Mouse (Mus musculus) bone marrow, adult 2 months (tissue): ENCODE measurements around the gene AC129217.1. TPM values are rescaled to one million over a fixed set of nuclear protein-coding genes. Genes with fewer than 3 reads are reported as not detected.
A peak's percentile ranks its signal among the peaks of the same experiment; 100 is the strongest.

ENCODE experiments used
- H3K27ac ChIP-seq: fragments of 200-500 bp; 2 replicates; pipeline ENCODE4 v1.5.1; 2012; ENCODE audit warnings: low read depth, mild to moderate bottlenecking, control low read depth, inconsistent platforms, low read length; ENCODE audit not compliant: control insufficient read depth, poor library complexity, insufficient read depth
- H3K4me1 ChIP-seq: fragments of 200-500 bp; 2 replicates; pipeline ENCODE4 v1.6.1; 2011; ENCODE audit warnings: low read length; ENCODE audit not compliant: control insufficient read depth, insufficient read depth
- H3K4me3 ChIP-seq: fragments of 200-500 bp; replicated peaks from 2 replicates; pipeline ENCODE3; 2011; ENCODE audit warnings: mild to moderate bottlenecking, low read depth, low read length, control low read depth; ENCODE audit not compliant: control insufficient read depth
- CTCF ChIP-seq: fragments of 200-500 bp; IDR thresholded peaks from 2 replicates; pipeline ENCODE4 v1.5.1; 2011; ENCODE audit warnings: low read length, control low read depth; ENCODE audit not compliant: control insufficient read depth, insufficient read depth
- POLR2A ChIP-seq: fragments of 200-500 bp; IDR thresholded peaks from 2 replicates; pipeline ENCODE4 v1.6.1; 2011; ENCODE audit warnings: low read depth, mild to moderate bottlenecking, control low read depth, low read length, borderline replicate concordance; ENCODE audit not compliant: control insufficient read depth
- WGBS: fragments of 180-500 bp; shearing (Covaris S2); methylation state at CpG from one replicate; pipeline ENCODE4 v1.1.7; 2018; 5-methylcytosine and 5-hydroxymethylcytosine counted together
- polyA plus RNA-seq: library from polyadenylated mRNA; stranded (reverse); fragments of >200 nt; gene quantifications from 2 replicates; pipeline ENCODE4 v1.2.4, GENCODE M21; 2011; ENCODE audit warnings: low replicate concordance; ENCODE audit not compliant: missing spikeins, insufficient read depth, insufficient read length

Gene AC129217.1
- polyA plus RNA-seq, 1 experiment = 6.4 TPM

DNA sequence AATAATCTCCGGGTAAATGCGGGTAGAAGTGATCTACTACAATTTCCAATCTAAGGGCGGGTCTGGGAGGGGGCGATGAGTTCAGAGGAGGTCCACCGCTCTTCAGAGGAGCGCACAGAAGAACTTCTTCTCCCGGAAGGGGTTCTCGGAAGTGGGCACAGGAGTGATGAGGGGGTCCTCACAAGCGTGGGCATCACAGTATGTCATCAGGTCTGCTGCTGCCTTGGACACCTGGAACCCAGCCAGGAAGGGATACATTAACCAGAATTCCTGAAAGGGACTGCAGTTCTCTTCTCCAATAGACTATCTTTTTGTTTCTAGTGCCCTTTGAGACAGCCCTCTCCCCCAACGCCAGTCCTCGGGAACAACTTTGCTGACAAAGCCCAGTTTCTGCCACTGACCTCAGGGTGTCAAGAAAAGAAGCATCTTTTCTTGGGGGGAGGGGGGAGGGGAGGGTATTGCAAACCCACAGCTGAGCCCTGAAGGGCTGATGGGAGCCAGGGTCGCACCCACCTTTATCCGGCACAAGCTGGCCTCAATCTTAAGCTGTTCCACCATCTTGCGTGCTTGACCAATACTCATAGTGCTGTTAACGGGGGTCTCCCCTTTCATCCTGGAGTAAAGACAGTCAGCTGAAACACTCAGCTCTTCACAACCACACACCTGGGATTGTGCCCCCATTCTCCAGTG is 8.6 kb downstream of the AC129217.1 start:
- Histone ChIP-seq H3K27ac (peak overlapping the region; percentile 92; the same call in 1 of the 2 replicates), H3K4me1 (peaks cover 2% of the 10 kb centered on the region; the same call in 1 of the 2 replicates), H3K4me3 (peak overlapping the region; percentile 81)
- WGBS = 20% methylated on average over 15 of the region's 15 CpGs
- TF ChIP-seq CTCF (no peak), POLR2A (no peak)

DNA sequence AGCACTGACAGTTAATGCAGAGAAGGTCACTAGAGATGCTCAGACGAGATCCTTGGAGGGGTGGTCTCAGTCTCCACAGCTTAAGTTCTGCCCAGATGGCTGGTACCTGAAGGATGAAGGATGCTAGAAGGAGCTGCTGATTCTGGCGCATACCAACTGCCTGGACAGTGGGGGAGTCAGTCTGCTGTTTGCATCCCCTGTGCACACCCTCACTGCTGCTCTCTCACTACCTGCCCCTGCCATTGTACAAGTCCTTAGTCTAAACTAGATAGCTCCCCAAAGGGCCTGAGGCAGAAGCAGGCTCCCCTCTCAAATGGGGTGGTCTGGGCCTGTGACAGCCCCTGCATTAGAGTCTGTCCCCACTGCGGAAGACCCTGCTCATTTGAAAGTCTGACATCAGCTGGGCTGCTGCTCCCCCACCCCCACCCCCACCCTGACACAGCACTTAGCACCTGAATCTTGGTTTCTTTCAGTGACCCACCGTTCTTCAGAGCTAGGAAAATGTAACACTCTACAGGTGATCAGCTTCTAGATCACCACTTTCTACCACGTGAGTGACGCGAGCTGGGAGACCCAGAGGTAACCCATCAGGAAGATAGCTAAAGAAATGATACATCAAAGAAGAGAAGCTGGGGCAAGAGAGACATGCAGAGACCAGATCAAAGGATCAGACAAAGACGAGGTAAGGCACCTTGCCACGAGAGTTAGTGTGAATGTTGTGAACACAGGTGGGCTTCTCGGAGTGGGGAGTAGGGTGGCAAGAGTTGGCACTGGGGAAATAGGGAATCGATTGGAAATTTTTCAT is 9.7 kb downstream of the AC129217.1 start, which contains the start of gene Gng3:
Gene Gng3 (minus strand): TSS at position 92 of the 805 bp plus-strand sequence.
- WGBS = 88% methylated on average over 11 of the region's 11 CpGs
- peak within 1 kb of the TSS; percentile 81 for H3K4me3 ChIP-seq
- H3K27ac ChIP-seq = no peak within 1 kb of the TSS; the same call in 1 of the 2 replicates
- TF ChIP-seq CTCF (no peak), POLR2A (no peak)
- peaks cover 2% of the 10 kb centered on the region; the same call in 1 of the 2 replicates for H3K4me1 ChIP-seq

DNA sequence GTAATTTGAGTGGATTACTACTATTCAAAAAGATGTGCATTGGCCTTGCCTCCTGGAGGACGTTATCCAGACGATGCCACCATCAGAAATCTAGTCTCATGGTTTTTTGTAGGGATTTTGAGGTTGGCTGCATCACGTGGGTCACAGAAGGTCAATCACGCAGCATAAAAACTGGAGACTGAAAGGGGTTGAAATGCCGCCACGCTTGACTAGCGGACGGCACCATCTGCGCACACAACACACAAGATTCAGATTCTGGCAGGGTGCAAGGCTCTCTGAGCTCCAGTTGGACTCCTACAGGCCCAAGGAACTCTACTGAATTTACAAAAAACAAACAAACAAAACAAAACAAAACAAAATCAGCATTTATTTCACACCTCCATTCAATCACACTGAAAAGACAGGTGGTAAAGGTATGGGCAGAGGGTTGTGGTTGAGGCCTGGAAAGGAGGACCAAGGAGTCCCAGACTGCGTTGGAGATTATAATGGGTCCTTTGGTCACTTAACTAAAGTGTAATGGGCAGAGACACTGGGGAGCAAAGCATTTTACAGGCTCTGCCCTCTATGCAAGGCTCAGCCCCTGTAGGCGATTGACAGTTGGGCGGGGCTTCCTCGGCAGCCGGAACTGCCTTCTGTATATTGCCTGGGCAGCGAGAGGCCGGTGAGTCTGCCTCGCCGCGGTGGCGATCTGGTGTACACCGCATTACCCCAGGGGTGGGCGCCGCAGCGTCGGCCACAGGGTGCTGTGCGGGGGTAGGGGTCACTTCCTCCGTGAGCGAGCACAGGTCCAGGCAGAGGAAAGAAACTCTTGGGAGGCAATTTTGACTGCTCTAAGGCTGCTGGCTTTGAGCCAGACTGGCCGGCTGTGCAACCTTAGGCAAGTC is 10.6 kb downstream of the AC129217.1 start:
- 26% methylated on average over 29 of the region's 29 CpGs for WGBS
- peaks cover 2% of the 10 kb centered on the region; the same call in 1 of the 2 replicates for H3K4me1 ChIP-seq
- H3K4me3 ChIP-seq = peak overlapping the region; percentile 81
- TF ChIP-seq CTCF = no peak
- peak; percentile 74; the same call in 1 of the 2 replicates for TF ChIP-seq POLR2A
- peak overlapping the region; percentile 47 for H3K27ac ChIP-seq

DNA sequence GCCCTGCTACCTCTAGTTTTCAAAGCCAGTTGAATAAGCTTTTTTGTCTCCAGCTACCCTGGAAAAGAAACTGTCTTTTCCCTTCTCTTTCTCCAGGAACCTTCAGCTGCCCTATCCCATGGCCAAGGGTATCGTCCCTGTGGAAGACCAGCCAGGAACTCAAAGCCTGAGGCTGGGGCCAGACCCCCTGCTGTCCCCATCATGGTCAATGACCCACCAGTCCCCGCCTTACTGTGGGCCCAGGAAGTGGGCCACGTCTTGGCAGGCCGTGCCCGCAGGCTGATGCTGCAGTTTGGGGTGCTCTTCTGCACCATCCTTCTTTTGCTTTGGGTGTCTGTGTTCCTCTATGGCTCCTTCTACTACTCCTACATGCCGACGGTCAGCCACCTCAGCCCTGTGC is 11.4 kb downstream of the AC129217.1 start:
- no peak overlapping the region for H3K27ac ChIP-seq
- H3K4me3 ChIP-seq = no peak overlapping the region
- H3K4me1 ChIP-seq = peaks cover 2% of the 10 kb centered on the region; the same call in 1 of the 2 replicates
- WGBS = 74% methylated on average over 7 of the region's 7 CpGs
- TF ChIP-seq CTCF = no peak

DNA sequence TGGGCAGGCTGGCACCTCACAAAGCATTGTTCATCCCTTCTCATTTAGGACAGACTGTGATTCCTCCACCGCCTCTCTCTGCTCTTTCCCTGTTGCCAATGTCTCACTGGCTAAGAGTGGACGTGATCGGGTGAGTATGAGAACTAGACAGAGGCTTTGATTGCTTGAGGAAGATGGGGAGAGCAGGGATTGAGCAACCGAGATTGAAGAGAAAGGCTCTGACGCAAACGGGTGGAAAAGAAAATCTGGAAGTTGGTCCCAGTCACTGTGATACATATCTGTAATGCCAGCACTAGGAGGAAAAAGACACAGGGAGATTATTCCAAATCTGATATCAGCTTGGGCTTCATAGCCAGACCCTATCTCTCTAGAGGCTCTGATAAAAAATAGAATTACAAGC is 13.4 kb downstream of the AC129217.1 start:
- TF ChIP-seq CTCF = no peak
- no peak for TF ChIP-seq POLR2A
- no peaks in the 10 kb centered on the region; the same call in 1 of the 2 replicates for H3K4me1 ChIP-seq
- no peak overlapping the region for H3K27ac ChIP-seq
- 53% methylated on average over 6 of the region's 6 CpGs for WGBS
- no peak overlapping the region for H3K4me3 ChIP-seq

DNA sequence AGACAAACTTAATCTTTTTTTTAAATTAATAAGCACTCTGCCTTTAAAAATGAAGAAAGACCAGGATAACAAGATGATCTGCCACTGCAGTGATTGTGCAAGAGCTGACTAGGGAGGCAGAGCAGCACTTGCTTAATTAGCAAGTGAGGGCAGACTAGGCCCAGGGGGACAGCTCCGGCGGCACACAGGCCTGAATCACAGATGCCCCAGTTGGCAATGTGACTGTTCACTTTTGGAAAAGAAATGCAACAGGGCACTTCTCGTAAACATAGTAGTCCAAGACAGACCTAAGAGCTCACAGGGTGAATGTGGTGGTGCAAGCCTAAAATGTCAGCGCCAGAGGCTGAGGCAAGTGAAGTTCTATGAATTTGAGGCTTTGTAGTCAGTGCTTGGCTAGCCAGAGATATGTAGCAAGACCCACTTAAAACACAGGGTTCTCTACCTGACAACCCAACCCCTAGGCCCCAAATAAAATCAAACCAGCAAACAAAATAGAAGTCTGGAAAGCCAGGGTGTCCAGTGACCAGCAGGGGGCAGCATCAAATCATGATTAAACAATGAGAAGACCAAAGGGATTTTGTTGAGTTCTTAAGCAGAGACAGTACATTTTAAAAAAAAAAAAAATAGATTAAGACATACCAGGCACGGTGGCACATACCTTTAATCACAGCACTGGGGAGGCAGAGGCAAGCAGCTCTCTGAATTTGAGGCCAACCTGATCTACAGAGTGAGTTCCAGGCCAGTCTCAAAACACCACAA is 15.0 kb downstream of the AC129217.1 start:
- no peak overlapping the region for H3K4me3 ChIP-seq
- 56% methylated on average over 5 of the region's 5 CpGs for WGBS

DNA sequence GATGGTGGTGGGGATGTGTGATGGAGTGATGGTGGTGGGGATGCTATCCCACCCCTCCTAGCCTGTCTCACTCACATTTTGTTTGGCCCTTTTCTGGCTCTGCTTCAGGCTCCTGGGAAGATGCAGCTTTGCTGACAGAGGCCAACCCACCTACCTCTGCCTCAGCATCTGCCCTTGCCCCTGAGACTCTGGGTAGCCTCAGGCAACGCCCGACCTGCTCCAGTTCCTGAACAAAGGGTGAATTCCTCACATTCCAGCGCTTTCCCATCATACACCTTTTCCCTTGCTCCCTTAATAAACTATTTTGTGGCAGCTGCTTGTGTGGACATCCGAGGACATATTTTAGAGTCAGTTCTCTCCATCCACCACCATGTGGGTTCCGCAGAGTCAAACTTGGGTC is 18.8 kb downstream of the AC129217.1 start:
- 86% methylated on average over 5 of the region's 5 CpGs for WGBS
- H3K4me3 ChIP-seq = no peak overlapping the region
- H3K4me1 ChIP-seq = no peaks in the 10 kb centered on the region
- no peak for TF ChIP-seq CTCF
- no peak for TF ChIP-seq POLR2A
- no peak overlapping the region for H3K27ac ChIP-seq

More for the DNA sequence above, 15.0 kb downstream of the AC129217.1 start:
- TF ChIP-seq POLR2A (no peak), CTCF (peak; percentile 39)
- H3K4me1 ChIP-seq = no peaks in the 10 kb centered on the region; the same call in 1 of the 2 replicates
- H3K27ac ChIP-seq = no peak overlapping the region
